Mouse (Mus musculus) spleen, adult 18-20 months (tissue): Measurements from ENCODE around the gene Nemp1.
A peak's percentile ranks its signal among the peaks of the same experiment; 100 is the strongest.

Experiments
- DNase-seq, 2 experiments: peaks; one replicate each; pipeline ENCODE4 v3.0.0; 2022; ENCODE audit warnings: mixed read lengths in 2 of 2

Gene Nemp1

DNA sequence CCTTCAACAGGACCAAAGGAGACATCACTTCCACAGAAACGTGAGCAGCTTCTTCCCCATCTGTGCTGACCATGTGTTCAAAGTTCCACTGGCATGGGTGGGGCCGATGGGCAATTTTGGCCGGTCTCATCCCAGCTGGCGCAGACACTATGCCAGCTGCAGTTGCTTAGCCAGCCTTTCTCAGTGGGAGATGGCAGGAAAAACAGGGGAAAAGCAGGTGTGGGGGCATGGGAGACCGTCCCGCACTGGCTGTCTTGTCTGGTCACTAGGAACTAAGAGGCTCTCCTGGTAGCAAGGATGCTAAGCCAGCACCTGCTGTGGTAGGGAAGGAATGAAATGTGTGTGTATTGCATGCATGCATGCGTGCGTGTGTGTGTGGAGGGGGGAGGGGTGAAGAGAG lies 61.7 kb downstream of the Nemp1 start:
- no peak for DNase-seq

DNA sequence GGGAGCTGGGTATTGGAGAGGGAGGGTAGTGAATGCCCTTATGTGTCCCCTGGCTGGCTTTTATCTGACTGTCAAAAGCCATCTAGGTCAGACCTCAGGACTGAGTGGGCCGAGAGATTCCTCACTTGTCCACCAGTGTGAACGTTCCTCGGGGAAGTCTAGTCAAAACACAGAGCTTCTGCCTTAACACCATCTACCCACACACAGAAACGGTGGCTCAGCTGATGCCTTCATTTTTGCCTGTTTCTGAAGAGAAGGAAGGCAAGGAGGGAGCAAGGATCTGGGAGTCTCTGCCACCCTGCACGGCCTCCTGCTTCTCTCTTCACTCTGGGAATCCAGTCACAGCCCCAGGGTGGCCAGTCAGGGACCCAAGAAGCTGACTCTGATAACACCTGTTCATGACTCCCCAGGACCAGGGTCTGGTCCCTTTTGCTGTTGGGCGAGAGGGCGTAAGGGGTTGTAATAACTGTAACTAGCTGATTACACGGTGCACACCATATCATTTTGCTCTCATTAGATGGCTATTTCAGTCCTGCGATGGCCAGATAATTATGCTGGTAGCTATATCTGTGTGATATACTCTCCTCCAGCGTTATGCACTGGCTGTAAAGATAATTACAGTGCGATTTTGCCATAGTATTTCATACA lies 63.7 kb downstream of the Nemp1 start:
- DNase-seq = no peak

GRCm38 (mm10) chr10:127730933-127731310 lies 64.2 kb downstream of the Nemp1 start:
- no peak for DNase-seq

GRCm38 (mm10) chr10:127731397-127731796 lies 64.7 kb downstream of the Nemp1 start:
- no peak for DNase-seq

- DNase-seq = no peak
Observed at GRCm38 (mm10) chr10:127734434-127734833, 67.7 kb downstream of the Nemp1 start.

DNA sequence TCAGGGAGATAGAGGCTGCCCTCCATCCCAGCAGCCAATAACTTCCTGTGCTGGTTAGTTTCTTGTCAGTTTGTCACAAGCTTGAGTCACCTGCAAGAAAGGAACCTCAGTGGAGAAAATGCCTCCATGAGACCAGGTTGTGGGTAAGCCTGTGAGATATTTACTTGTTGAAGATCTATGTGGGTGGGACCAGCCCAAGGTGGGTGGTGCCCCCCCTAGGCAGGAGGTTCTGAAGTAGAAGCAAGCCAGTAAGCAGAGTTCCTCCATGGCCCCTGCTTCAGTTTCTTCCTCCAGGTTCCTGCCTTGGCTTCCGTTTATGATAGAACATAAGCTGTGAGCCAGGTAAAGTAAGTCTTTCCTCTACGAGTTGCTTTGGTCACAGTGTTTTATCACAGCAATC lies 69.6 kb downstream of the Nemp1 start:
- DNase-seq = no peak

GRCm38 (mm10) chr10:127736916-127737315 lies 70.2 kb downstream of the Nemp1 start:
- DNase-seq = no peak

GRCm38 (mm10) chr10:127737552-127737951 lies 70.9 kb downstream of the Nemp1 start:
- no peak for DNase-seq

- peak in 1 of 2 experiments; percentile 44 for DNase-seq
Observed at GRCm38 (mm10) chr10:127738151-127738882, 71.6 kb downstream of the Nemp1 start.

- DNase-seq = peak; percentile 73 to 83
Observed at GRCm38 (mm10) chr10:127739083-127739660, 72.5 kb downstream of the Nemp1 start, which contains the start of gene Zbtb39. Gene Zbtb39, plus strand, starts transcription at chr10:127739538.

DNA sequence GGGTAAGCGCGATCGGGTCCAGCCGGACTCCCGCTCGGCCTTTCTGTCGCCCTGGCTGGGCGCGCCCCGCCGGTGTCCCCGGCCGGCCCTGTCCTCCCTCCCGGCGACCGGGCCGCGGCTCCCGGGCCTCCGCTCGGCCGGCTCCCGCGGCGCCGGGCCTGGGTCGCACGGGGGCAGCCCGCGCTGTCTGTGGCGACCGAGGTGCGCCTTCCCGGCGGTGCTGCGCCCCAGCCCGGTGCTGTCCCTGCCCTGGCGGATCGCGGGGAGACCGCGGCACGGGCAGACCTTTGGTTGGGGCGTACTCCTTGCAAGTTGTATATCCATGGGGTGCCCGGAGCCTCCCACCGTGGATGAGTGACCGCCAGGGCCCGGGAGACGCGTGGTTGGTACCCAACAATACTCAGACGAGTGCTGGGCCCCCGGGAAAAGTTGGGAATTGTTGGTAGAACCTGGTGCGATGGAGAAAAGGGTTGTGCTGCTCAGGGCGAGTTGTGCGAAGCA lies 73.0 kb downstream of the Nemp1 start:
- no peak for DNase-seq

DNA sequence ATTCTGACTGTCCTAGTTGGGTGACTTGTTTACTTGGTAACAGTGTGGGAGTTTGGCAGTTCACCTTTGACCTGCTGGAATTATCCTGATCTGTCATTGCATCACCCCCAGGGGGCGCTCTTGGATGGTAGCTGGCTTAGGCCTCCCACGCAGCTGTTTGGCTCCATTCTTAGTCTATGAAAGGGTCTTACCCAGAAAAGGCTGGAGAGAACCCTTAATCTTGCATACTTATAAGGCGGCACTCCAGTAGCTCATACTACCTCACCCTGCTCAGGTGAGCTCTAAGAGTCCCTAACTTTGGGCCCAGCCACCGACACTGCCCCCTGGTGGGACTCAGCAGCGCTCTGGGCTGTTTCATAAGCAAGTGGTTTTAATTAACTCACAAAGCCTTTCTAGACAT lies 78.0 kb downstream of the Nemp1 start:
- DNase-seq = peak in 1 of 2 experiments; percentile 24

GRCm38 (mm10) chr10:127745886-127746285 lies 79.2 kb downstream of the Nemp1 start:
- DNase-seq = no peak

- no peak for DNase-seq
Observed at GRCm38 (mm10) chr10:127747254-127747653, 80.6 kb downstream of the Nemp1 start.

DNA sequence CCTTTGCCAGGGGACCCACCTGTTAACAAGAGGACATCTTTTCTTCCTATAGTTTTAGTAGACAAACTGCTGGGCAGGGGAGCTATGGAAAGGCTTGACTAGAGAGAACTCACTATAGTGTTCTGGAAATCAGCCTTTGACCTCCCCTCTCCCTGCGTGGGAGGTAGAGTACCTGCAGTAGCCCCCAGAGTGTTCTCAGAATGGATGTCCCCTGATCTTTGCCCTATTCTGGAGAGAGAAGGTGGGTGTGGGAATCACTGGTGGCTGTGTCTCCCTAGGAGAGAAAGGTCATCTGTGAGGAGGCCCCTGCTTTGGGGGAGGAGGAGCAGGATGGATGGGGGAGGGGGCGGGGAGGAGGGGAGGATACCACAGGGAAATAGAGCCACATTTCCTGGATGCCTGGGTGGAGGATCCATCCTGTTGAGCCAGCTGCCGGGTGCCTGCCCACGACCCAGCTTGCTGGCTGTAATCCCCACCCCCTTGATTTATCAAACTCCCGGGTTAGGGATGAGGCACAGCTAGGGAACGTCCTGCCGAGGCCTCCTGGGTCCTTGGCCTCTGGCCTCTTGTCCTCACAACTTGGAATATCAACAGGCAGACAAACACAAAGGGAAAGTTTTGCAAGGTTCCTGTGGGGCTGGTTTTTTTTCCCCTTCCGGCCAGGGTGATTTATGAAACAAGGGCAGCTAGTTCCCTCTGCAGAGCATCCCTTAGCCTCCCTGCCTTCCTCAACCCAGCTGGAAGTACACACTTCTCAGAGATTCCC lies 82.3 kb downstream of the Nemp1 start:
- no peak for DNase-seq

GRCm38 (mm10) chr10:127750136-127750777 lies 83.6 kb downstream of the Nemp1 start:
- DNase-seq = no peak
